Mouse (Mus musculus) midbrain, embryonic 13.5 days (tissue): ENCODE measurements around the gene Uqcrfs1. TPM values are rescaled to one million over a fixed set of nuclear protein-coding genes. Genes with fewer than 3 reads are reported as not detected.

ENCODE experiments used
- ATAC-seq: fragments of 200-750 bp; cut with Nextera tagmentation; 2 replicates; pipeline ENCODE4 v1.8.0; 2017; ENCODE audit warnings: mild to moderate bottlenecking, moderate TSS enrichment, moderate library complexity
- H3K27ac ChIP-seq: fragments of 300-500 bp; sonication (generic); 2 replicates; pipeline ENCODE4 v1.5.1; 2015; ENCODE audit warnings: inconsistent platforms, mild to moderate bottlenecking, moderate library complexity
- H3K27me3 ChIP-seq: fragments of 300-500 bp; sonication (generic); 2 replicates; pipeline ENCODE4 v1.6.1; 2015; ENCODE audit warnings: mild to moderate bottlenecking, inconsistent platforms
- H3K36me3 ChIP-seq: fragments of 300-500 bp; sonication (generic); 2 replicates; pipeline ENCODE4 v1.6.1; 2015; ENCODE audit warnings: mild to moderate bottlenecking, inconsistent platforms
- H3K4me1 ChIP-seq: fragments of 300-500 bp; sonication (generic); replicated peaks from 2 replicates; pipeline ENCODE4 v1.6.1; 2015; ENCODE audit warnings: inconsistent platforms
- H3K4me2 ChIP-seq: fragments of 300-500 bp; sonication (generic); replicated peaks from 2 replicates; pipeline ENCODE4 v1.6.1; 2015; ENCODE audit warnings: moderate library complexity, mild to moderate bottlenecking, inconsistent platforms
- H3K4me3 ChIP-seq: fragments of 300-500 bp; sonication (generic); replicated peaks from 2 replicates; pipeline ENCODE4 v1.5.1; 2015; ENCODE audit warnings: mild to moderate bottlenecking, inconsistent platforms
- H3K9ac ChIP-seq: fragments of 300-500 bp; sonication (generic); replicated peaks from 2 replicates; pipeline ENCODE4 v1.6.1; 2015; ENCODE audit warnings: mild to moderate bottlenecking, inconsistent platforms
- H3K9me3 ChIP-seq: fragments of 300-500 bp; sonication (generic); 2 replicates; pipeline ENCODE4 v1.6.1; 2016; ENCODE audit warnings: mild to moderate bottlenecking, inconsistent platforms
- WGBS: fragments of 180-500 bp; shearing (Covaris S2); methylation state at CpG from one replicate; pipeline ENCODE4 v1.1.7; 2015; 5-methylcytosine and 5-hydroxymethylcytosine counted together
- polyA plus RNA-seq: library from polyadenylated mRNA; unstranded; fragments of >200 nt; fragmentation: Nextera tagmentation; extraction: Ambion mirVana; gene quantifications from 2 replicates; pipeline ENCODE4 v1.2.1, GENCODE M21; 2015

The Uqcrfs1 gene
- 268 and 283 TPM in 2 replicates for polyA plus RNA-seq

GRCm38 (mm10) chr13:30544856-30545604 is at the start of gene Uqcrfs1:
Gene Uqcrfs1 (minus strand): TSS chr13:30545362.
- H3K4me1 ChIP-seq, result peaks cover 20% of the 10 kb centered on the region
- H3K27me3 ChIP-seq, result no peaks in the 10 kb centered on the region
- peak within 1 kb of the TSS; percentile 86 for H3K27ac ChIP-seq
- peak within 1 kb of the TSS; percentile 83 for H3K4me2 ChIP-seq
- no peaks in the 10 kb centered on the region for H3K9me3 ChIP-seq
- peak within 1 kb of the TSS; percentile 97 for H3K9ac ChIP-seq
- H3K4me3 ChIP-seq, result peak within 1 kb of the TSS; percentile 99
- ATAC-seq, result peak; percentile 100
- H3K36me3 ChIP-seq, result peaks cover 8% of the 10 kb centered on the region
- WGBS, result under 1% methylated on average over 82 of the region's 82 CpGs

- H3K27me3 ChIP-seq, result no peaks in the 10 kb centered on the region
- ATAC-seq, result no peak
- H3K4me1 ChIP-seq, result no peaks in the 10 kb centered on the region
- no peak overlapping the region for H3K9ac ChIP-seq
- no peak overlapping the region for H3K4me2 ChIP-seq
- H3K36me3 ChIP-seq, result no peaks in the 10 kb centered on the region
- H3K27ac ChIP-seq, result no peak overlapping the region
- H3K9me3 ChIP-seq, result no peaks in the 10 kb centered on the region
- no peak overlapping the region for H3K4me3 ChIP-seq
- 94% methylated on average over 3 of the region's 3 CpGs for WGBS
Measured at GRCm38 (mm10) chr13:30585786-30586185, 40.6 kb upstream of the Uqcrfs1 start.

- WGBS, result 74% methylated on average over 2 of the region's 2 CpGs
- no peaks in the 10 kb centered on the region for H3K9me3 ChIP-seq
- no peak overlapping the region for H3K9ac ChIP-seq
- no peaks in the 10 kb centered on the region for H3K27me3 ChIP-seq
- H3K4me2 ChIP-seq, result no peak overlapping the region
- H3K27ac ChIP-seq, result no peak overlapping the region
- no peak overlapping the region for H3K4me3 ChIP-seq
- H3K36me3 ChIP-seq, result no peaks in the 10 kb centered on the region
- ATAC-seq, result no peak
- no peaks in the 10 kb centered on the region for H3K4me1 ChIP-seq
Measured at GRCm38 (mm10) chr13:30582541-30582940, 37.4 kb upstream of the Uqcrfs1 start.

- Histone ChIP-seq H3K27me3 (no peaks in the 10 kb centered on the region), H3K9ac (no peak overlapping the region), H3K27ac (no peak overlapping the region), H3K9me3 (no peaks in the 10 kb centered on the region), H3K4me3 (no peak overlapping the region), H3K36me3 (no peaks in the 10 kb centered on the region), H3K4me1 (no peaks in the 10 kb centered on the region), H3K4me2 (no peak overlapping the region)
- no peak for ATAC-seq
- 86% methylated on average over 2 of the region's 2 CpGs for WGBS
Measured at GRCm38 (mm10) chr13:30578806-30579205, 33.6 kb upstream of the Uqcrfs1 start.

DNA sequence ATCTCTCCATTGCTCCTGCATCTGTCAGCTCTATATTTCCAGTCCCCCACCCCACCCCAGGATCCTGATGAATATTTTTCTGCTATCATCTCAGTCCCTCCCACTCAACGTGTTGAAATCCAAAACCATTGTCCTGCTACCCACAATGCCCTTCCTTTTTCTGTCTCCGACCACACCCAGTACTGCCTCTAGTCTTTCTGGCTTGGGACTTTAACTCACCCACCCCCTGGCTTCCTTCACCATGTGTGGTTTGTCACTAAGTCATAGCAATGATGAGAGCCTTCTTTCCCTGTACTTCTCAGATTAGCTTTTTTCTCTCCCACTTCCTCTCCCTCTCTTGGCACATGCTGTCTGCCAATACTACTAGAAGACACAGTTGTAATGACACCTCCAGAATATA is 31.7 kb upstream of the Uqcrfs1 start:
- no peak overlapping the region for H3K9ac ChIP-seq
- no peak overlapping the region for H3K4me2 ChIP-seq
- no peaks in the 10 kb centered on the region for H3K9me3 ChIP-seq
- H3K27me3 ChIP-seq, result no peaks in the 10 kb centered on the region
- no peak overlapping the region for H3K4me3 ChIP-seq
- no peak overlapping the region for H3K27ac ChIP-seq
- ATAC-seq, result no peak
- H3K4me1 ChIP-seq, result 0 out of 2 replicates have a peak, but pooled peaks cover 3% of the 10 kb centered on the region
- WGBS, result 68% methylated on average over 2 of the region's 2 CpGs
- H3K36me3 ChIP-seq, result no peaks in the 10 kb centered on the region

DNA sequence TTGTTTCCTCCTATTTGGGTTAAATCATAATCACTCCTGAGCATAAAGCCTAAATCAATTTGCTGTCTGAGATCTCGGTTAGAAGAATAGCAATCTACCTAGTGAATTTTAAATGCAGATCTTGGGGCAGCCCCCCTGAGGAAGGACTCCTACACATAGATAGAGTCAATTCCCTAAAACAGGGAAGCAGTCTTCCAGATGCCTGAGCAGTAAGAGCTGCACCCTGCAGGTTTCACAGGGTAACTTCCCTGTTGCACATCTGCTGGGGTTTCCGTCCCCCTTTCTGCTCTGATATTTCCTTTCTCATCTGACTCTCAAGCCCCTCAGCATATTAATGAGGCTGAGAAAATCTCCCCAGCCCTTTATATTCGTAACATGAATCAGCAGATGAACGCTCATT is 27.8 kb upstream of the Uqcrfs1 start:
- no peaks in the 10 kb centered on the region for H3K36me3 ChIP-seq
- 65% methylated on average over 4 of the region's 4 CpGs for WGBS
- no peak overlapping the region for H3K27ac ChIP-seq
- no peak overlapping the region for H3K4me3 ChIP-seq
- no peaks in the 10 kb centered on the region for H3K27me3 ChIP-seq
- H3K4me1 ChIP-seq, result 0 out of 2 replicates have a peak, but pooled peaks cover 3% of the 10 kb centered on the region
- no peaks in the 10 kb centered on the region for H3K9me3 ChIP-seq
- ATAC-seq, result no peak
- H3K9ac ChIP-seq, result no peak overlapping the region
- no peak overlapping the region for H3K4me2 ChIP-seq

DNA sequence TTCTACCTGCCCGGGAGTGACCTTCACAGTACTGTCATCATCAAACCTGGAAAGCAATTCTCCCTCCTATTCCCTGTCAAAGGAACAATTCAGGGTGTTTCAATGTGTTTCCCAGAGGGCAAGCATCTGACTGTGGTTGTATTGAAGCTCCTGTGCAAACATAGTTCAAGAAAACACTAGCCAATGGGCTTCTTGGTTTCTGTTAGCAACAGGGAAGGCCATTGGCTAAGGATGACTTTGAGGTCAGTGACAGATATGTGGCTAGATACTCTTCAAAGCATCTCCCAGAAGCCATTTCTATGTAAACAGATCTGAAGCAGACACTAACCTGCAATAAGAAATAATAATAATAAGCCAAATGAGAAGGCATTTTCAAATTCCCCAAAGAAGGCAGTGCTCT is 25.0 kb upstream of the Uqcrfs1 start:
- Histone ChIP-seq H3K4me1 (0 out of 2 replicates have a peak, but pooled peaks cover 3% of the 10 kb centered on the region), H3K4me2 (no peak overlapping the region), H3K4me3 (no peak overlapping the region), H3K36me3 (no peaks in the 10 kb centered on the region), H3K27ac (no peak overlapping the region), H3K9me3 (no peaks in the 10 kb centered on the region), H3K27me3 (no peaks in the 10 kb centered on the region), H3K9ac (no peak overlapping the region)
- ATAC-seq, result no peak
- WGBS, result 86% methylated on average over 1 of the region's 1 CpGs

GRCm38 (mm10) chr13:30567571-30567970 is 22.4 kb upstream of the Uqcrfs1 start:
- Histone ChIP-seq H3K4me3 (no peak overlapping the region), H3K9me3 (no peaks in the 10 kb centered on the region), H3K27ac (no peak overlapping the region), H3K36me3 (no peaks in the 10 kb centered on the region), H3K9ac (no peak overlapping the region), H3K4me2 (no peak overlapping the region), H3K27me3 (no peaks in the 10 kb centered on the region), H3K4me1 (no peaks in the 10 kb centered on the region)
- ATAC-seq, result no peak
- 76% methylated on average over 7 of the region's 7 CpGs for WGBS

- Histone ChIP-seq H3K27me3 (no peaks in the 10 kb centered on the region), H3K4me2 (no peak overlapping the region), H3K4me3 (no peak overlapping the region), H3K9ac (no peak overlapping the region), H3K4me1 (no peaks in the 10 kb centered on the region), H3K36me3 (no peaks in the 10 kb centered on the region), H3K27ac (no peak overlapping the region), H3K9me3 (no peaks in the 10 kb centered on the region)
- WGBS, result 61% methylated on average over 8 of the region's 8 CpGs
- no peak for ATAC-seq
Measured at GRCm38 (mm10) chr13:30566767-30567166, 21.6 kb upstream of the Uqcrfs1 start.

DNA sequence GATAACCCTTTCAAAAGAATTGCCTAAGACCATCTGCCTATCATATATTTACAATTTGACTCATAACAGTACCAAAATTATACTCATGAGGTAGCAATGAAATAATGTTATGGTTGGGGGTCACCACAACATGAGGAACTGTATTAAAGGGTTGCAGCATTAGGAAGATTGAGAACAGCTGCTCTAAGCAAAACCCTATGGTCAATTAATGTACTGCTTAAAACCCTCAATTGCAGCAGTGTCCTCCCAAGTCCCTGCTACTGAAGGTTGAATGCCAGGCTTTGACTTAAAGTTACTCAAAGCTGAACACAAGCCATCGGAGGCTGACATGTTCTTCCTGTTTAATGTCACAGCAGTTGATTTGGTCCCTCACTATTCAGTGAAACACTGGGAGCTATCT is 15.4 kb upstream of the Uqcrfs1 start:
- 94% methylated on average over 1 of the region's 1 CpGs for WGBS
- H3K4me2 ChIP-seq, result no peak overlapping the region
- H3K4me3 ChIP-seq, result no peak overlapping the region
- H3K36me3 ChIP-seq, result no peaks in the 10 kb centered on the region
- ATAC-seq, result no peak
- no peaks in the 10 kb centered on the region for H3K27me3 ChIP-seq
- H3K4me1 ChIP-seq, result no peaks in the 10 kb centered on the region
- H3K27ac ChIP-seq, result no peak overlapping the region
- no peak overlapping the region for H3K9ac ChIP-seq
- H3K9me3 ChIP-seq, result no peaks in the 10 kb centered on the region

DNA sequence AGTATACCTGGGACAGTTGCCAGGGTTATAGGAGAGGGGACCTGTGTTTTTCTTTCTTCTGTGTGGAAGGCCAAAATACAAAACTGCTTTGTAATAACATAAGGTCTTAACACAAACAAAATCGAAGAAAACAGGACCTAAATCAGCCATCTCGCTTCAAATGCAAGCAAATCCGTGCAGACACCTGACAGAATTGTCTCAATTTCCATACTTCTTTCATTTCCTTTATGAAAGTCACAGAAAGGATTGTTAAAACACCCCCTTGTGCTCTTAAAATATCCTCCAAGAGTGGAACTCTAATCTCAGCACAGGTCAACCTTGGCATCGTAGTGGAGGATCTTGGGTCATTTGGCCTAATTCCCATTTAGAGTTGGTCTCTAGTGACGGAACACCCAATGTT is 14.9 kb upstream of the Uqcrfs1 start:
- Histone ChIP-seq H3K4me1 (no peaks in the 10 kb centered on the region), H3K4me3 (no peak overlapping the region), H3K27ac (no peak overlapping the region), H3K9ac (no peak overlapping the region), H3K4me2 (no peak overlapping the region), H3K36me3 (no peaks in the 10 kb centered on the region), H3K9me3 (no peaks in the 10 kb centered on the region), H3K27me3 (no peaks in the 10 kb centered on the region)
- no peak for ATAC-seq
- 94% methylated on average over 5 of the region's 5 CpGs for WGBS

GRCm38 (mm10) chr13:30557751-30558150 is 12.6 kb upstream of the Uqcrfs1 start:
- no peak overlapping the region for H3K4me2 ChIP-seq
- WGBS, result 75% methylated on average over 2 of the region's 2 CpGs
- H3K4me3 ChIP-seq, result no peak overlapping the region
- H3K27ac ChIP-seq, result no peak overlapping the region
- H3K9me3 ChIP-seq, result no peaks in the 10 kb centered on the region
- H3K27me3 ChIP-seq, result no peaks in the 10 kb centered on the region
- no peak for ATAC-seq
- no peak overlapping the region for H3K9ac ChIP-seq
- no peaks in the 10 kb centered on the region for H3K4me1 ChIP-seq
- H3K36me3 ChIP-seq, result no peaks in the 10 kb centered on the region
